Mouse (Mus musculus): ENCODE data around the gene Otoa.

The Otoa gene

DNA sequence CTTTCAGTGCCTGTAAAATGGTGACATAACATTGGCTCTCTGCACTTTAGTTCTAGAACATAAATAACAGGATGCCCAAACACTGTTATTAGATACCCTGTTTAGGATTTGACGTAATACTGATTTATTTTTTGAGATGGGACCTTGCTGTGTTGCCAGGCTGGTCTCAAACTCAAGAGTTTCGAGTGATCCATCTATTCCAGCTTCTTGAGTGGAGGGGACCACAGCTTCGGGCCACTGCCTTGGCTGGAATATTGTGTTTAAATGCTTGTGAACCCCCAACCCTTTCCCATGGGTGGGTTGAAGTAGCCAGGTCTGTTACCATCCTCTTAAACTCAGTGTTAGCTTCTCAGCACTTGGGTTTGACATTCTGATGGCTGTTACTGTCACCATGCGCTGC lies at the start of gene Otoa:
Otoa (plus strand) TSS at position 301 of the 400 bp plus-strand sequence.
- DNase-seq (ENCODE audit: low read depth, low spot score): no peak

DNA sequence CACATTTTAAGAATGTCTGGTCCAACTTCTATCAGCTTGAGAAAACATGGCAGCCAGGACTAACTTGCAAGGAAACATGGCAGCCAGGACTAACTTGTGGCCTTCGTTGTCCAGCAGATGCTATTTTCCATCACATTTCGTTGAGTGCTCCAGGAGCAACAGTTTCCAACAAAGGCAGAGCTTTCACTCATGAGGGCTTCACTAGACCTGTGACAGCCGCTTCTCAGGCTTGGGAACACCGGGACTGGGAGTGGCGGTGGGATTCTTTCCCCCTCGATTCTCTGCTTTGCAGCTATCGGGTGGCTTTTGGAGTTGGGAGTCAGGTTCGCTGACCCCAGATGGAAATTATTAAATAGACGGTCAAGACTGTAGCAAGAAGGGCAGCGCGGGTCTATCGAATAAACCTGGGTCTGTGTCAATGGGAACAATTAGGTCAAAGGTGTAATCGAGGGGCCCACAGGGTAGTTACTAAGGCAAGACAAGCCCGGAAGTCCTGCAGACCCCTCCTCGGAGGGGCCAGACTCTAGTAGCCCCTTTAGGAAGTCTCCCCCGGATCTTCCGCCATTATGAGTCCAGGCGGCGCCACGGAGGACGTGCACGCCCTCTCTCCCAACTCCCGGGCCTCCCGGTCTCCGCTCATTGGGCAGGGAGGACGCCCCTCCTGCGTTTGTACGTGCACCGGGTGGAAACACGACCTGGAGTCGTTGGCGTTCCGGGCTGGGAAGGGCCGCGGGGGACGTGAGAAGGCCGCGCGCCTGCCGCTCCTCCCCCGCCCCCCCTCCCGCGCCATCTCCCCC lies 47.4 kb upstream of the Otoa start, which contains the start of gene Mettl9:
Mettl9 (plus strand) TSS at position 590 of the 797 bp plus-strand sequence.
- peak; percentile 96 for DNase-seq (ENCODE audit: low read depth, low spot score)

DNA sequence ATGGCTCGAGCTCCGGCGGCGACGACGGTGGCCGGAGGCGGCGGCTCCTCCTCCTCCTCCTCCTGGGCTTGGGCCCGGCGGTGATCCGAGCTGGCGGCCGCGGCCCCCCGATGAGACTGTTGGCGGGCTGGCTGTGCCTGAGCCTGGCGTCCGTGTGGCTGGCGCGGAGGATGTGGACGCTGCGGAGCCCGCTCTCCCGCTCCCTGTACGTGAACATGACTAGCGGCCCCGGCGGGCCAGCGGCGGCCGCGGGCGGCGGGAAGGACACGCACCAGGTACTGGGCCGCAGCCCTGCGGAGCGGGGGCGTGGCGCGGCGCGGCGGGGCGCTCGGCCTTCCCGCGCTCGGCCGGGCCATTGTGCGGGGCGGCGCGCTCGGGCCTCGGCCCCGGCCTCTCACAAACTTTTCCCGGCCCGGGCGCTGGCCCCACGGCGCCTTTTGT lies 46.7 kb upstream of the Otoa start:
- DNase-seq (ENCODE audit: low read depth, low spot score): no peak

DNA sequence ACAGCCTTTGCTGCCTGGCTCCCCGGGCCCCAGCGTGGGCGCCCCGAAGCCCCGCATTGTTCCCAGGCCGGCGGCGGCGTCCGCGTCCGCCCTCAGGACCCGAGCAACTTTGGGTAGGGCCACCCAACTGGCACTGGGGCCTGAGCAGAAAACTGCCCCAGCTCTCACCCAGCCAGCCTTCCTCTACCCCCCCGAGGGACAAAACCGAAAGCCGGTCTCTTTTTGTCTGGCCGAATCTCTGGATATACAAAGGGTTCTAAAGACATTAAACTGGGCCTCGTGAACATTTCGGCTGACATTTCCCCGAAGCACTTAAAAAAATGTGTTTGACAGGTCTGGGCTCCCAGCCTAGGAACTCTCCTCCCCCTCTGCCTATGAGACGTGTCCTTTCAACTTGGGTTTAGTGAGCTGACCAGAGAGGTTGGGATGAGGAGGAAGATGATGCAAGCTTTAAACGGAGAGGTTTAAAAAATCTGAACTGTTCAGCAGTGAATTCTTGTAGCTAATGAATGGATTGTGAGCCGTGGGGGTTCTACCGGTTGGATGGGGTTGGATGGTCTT lies 46.2 kb upstream of the Otoa start:
- DNase-seq (ENCODE audit: low read depth, low spot score): no peak

DNA sequence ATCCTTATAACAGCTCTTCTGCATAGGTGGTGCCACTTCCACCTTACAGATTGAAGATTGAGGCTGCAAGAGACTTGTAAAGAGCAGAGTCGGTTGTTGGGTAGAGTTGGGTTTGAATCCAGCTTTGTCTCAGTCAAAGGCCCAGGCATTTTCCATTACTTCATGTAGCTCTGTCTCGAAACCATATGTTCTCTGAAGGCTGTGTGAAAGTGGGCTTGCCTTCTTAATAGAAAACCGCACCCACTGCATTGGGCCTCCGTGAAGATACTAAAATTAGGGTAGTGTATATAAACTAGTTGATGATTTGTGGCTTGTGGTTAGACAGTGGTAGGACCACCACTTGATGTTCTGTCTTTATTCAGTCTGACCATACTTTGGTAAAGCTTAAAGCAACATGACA lies 40.9 kb upstream of the Otoa start:
- DNase-seq (ENCODE audit: low read depth, low spot score): no peak

DNA sequence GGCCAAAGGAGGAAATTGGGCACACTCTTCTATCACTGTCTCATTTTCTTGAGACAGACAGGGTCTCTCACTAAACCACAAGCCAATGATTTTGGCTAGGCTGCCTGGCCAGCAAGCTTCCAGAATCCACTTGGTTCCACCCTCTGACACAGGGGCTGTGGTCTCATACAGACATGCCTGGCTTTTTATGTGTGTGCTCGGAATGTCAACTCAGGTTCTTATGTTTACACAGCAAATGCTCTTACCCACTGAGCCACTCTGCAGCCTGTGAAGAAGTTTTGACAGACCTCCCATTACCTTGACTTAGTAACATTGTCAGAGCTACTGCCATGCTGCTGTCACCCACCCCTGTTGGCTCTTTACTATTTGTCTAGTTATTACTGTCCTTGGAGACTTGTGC lies 39.5 kb upstream of the Otoa start:
- DNase-seq (ENCODE audit: low read depth, low spot score): no peak

DNA sequence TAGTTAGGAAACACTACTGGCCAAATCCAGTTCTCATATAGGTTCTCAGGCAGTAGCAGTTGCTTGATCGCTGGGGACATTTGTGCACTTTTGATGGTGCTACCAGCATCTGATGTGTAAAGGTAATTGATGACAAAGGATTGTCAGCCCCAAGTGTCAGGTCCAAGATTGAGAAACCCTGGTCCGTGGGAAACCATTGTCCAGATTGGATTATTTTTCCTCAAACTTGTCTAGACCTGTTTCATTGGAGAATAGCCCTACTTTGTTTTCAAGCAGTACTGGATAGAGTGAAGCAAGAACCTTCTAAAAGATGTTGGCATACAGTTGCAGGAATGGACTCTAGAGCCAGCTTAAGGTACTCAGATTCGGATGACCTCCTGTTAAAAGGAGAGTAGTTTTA lies 38.4 kb upstream of the Otoa start:
- DNase-seq (ENCODE audit: low read depth, low spot score): no peak

DNA sequence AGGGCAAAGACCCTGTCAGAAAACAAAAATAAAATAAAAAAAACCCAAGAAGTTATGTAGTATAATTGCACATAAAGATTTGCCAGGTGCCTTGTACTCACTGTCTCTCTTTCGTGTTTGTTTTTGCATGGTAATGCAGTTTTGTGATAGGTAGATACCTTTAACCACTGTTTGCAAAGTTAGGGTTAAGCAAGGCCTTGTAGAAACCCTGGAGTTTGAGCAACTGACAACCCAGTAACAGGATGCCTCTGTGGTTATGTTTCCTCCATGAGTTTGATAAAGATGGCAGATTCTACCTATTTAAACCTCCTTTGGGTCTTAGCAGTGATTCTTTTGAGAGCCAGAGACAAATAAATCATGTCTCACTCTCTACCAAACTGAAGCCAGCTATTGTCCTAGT lies 37.9 kb upstream of the Otoa start:
- DNase-seq (ENCODE audit: low read depth, low spot score): no peak

DNA sequence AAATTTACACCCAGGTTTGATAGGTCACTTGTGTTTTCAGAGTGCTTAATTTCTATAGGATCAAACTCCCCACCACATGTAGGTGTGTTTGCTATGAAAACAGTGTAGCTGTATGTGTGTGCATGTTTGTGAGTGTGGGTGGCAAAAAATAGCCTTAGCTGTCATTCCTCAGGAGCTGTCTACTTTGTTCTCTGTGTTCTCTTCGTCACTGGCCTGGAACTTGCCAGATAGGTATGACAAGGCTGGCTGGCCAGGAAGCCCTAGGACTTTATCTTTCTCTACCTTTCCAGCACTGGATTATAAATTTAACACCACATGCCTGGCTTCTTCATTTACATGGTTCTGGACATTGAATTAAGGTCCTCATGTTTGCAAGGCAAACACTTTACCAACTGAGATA lies 37.2 kb upstream of the Otoa start:
- DNase-seq (ENCODE audit: low read depth, low spot score): no peak

DNA sequence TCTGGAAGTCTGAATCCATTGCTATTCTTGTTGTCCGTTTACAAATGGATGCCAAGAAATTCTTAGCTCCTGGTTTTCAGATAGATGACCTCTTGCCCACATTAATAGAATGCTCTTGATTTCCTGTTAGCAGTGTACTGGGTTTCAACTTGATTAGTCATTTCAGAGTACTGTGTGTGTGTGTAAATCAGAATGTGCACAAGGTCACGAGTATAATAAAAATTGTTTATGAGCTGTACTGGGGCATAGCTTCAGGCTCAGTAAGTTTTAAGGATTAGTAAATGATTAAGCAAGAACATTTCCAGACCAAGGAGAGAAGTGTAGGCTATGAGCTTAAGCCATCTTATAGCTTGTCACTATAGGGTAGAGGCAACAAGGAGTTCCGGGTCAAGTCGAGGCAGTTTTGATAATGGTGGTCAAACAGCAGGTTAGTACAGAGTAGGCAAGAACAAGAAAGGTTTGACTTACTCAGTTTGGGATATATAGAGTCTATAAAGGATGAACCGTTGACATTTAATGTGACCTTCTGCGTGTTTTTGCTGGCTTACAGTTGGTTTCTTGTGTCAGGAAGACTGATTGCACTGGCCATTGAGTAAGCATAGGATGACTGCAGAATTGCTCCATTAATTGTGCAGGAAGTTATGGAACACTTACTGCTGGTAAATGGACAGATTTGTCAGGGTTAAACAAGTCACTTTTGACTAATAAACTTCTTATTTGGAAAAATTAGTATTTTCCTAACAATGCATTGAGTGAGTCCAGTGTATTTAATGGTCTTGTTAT lies 35.6 kb upstream of the Otoa start:
- no peak for DNase-seq (ENCODE audit: low read depth, low spot score)

DNA sequence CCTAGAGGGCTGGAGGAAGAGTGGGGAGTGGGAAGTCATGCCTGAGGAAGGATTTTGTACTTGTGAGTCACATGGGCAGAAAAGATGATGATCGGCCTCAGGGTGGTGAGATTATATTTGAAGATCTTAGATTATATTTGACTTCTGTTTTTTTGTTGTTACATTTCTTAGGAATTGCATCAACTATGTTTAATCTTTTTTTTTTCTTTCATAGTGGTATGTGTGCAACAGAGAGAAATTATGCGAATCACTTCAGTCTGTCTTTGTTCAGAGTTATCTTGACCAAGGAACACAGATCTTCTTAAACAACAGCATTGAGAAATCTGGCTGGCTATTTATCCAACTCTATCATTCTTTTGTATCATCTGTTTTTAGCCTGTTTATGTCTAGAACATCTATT lies 33.8 kb upstream of the Otoa start:
- DNase-seq (ENCODE audit: low read depth, low spot score): no peak

DNA sequence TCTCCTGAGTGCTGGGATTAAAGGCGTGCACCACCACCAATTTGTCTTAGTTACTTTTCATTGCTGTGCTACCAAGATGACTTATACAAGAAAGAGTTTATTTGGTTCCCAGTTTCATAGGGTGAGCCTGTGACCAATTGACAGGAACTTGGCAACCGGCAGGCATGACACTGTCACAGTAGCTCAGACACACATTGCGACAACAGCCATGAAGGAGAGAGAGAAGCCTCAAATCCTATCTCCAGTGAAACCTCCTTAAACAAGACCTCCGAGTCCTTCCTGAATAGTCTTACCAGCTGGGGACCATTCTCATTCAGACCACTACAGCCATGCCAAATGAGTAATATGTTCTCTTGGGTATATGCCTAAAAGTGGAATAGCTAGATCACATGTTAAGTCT lies 28.4 kb upstream of the Otoa start:
- no peak for DNase-seq (ENCODE audit: low read depth, low spot score)

DNA sequence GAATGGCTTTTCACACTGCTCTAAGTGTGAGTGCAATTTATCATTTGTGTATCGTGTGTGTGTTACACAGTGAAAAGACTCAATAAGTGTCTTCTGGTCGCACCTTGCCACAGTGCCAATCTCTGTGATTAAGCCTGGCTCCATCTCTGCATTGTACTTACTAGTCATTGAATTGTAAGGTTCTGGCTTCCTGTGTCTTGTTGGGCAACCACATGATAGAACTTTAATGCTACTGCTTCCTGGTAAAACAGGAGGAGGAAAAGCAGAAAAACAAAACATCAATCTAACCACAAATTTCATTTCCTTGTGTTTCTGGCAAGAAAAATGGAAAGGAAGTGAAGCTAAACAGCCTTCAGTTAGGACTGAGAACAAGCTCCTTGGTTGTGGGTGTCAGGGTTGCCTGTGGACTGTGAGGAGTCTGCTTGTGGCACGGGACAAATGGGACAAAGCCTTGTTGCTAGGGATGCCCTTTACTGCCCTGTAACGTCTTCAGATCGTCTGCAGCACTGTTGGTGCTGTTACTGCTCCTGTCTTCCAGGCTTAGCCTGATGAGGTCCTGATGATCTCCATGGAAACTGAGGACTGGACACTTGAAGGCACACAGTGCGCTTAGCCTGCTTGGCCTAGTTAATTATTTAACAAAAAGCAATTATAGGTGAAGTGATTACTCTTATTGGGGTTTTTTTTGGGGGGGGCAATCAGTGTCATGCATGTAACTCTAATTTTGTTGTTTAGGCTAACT lies 21.8 kb upstream of the Otoa start:
- DNase-seq (ENCODE audit: low read depth, low spot score): no peak

DNA sequence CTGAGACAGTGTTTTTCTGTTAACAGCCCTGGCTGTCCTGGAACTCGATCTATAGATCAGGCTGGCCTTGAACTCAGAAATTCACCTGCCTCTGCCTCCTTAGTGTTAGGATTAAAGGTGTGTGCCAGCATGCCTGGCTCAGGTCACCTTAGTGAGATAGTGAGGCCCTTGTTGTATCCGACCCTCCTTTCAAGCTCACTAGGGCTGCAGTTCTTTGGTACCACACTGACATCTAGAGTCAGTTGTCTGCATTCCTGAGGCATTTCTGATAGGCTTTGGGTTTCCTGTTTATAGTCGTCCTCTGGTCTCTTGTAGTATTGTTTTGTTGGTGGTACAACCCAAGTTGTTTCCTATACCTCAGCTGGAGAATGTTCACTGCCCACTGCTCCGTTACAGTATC lies 17.1 kb upstream of the Otoa start:
- DNase-seq (ENCODE audit: low read depth, low spot score): peak; percentile 39

DNA sequence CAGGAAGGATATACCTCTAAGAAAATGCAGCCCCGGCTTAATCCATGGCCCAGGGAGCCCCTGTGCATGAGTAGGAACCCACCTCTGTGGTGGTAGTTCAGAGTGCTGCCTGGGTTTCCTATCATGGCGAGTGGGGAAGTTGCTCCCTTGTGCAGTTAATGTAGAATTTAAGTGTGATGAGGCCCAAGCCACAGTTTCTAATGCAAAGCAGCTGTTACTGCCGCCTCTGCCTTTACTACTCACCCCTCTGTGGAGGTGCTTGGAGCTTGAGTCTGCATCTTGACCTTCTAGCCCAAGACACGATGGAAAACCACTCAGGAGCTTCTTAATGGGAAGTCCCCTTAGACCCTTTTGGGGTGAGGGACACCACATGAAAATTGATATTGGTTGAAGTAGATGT lies 10.2 kb upstream of the Otoa start:
- no peak for DNase-seq (ENCODE audit: low read depth, low spot score)

DNA sequence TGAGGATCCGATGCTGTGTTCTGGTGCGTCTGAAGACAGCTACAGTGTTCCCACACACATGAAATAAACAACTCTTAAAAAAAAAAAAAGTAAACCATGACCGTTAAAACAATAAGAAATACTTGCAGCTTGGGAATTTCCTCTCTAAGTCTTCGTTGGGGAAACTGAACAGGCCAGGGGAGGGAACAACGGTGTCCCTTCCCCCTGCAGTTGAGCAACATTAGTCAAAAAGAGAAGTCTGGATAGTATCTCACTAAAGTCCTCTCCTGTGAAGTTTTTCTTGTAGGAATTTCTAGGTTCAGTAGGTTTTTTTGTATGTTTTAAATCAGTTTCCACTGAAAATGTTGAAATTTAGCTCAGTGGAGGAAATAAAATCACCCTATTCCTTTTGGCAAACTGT lies 8.9 kb upstream of the Otoa start:
- DNase-seq (ENCODE audit: low read depth, low spot score): no peak

DNA sequence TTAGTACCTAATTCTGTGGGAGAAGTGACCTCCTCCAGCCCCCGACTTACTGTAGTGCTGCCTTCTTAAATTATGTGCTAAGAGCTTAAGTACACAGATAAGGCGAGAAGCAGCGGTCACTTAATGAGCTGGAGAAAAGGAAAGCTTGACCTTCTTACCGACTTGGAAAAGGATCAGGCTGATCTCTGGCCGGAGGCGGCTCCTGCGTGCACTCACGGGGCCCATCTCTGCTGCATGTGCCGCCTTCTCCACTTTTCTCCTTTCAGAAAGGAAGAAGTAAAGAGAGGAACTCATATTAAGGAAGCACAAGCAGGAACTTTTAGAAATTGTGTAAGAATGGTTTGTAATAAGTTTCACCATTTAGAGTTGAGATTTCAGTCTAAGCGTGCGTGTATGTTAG lies 7.2 kb upstream of the Otoa start, which contains the start of gene Igsf6:
Igsf6 (minus strand) TSS at position 292 of the 400 bp plus-strand sequence.
- DNase-seq (ENCODE audit: low read depth, low spot score): no peak

DNA sequence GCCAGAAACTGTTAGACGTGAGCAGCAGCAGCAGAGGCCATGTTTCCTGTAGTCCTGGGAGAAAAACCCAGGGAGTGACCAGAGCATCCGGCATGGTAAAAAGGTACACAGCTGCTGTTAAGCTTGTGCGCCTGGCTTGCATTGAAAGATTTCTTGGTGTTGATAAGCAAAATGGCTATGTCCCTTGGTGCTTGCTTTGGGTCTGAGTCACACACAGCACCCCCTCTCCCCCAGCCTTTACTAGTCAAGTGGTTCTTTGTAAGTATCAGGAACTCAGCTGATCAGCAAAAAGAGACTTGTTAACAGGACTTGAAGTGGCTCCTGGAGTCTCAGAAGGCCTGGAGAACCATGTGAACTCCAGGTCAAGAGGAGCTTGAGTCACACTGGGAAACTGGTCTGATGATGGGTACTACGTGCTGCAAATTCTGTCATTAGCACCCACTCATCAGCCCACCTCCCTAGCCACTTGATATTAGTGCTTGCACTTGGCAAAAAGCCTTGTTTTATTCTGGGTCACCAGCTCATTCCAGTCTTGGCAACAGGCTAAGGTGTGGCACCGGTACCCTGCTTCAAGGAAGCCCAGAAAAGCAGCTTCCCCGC lies 6.5 kb upstream of the Otoa start:
- no peak for DNase-seq (ENCODE audit: low read depth, low spot score)

DNA sequence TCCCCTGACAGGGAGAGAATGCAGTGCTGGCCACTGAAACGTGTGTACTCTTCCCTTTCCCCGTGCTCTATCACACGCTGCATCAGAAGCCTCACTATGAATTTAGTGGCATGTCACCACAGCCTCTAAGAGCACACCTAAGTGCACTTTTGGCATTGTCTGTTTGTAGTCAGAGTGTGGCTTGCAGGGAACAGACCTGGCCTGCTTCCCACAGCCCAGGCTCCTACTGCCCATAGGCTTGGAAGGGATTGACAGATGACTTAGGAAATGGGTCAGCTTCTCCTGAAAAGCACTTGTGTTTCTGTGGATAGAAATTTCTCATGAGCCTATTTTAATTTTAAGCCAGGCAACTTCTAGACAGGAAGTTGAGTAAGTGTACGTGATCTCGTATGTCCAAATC lies 6.0 kb upstream of the Otoa start:
- DNase-seq (ENCODE audit: low read depth, low spot score): no peak

DNA sequence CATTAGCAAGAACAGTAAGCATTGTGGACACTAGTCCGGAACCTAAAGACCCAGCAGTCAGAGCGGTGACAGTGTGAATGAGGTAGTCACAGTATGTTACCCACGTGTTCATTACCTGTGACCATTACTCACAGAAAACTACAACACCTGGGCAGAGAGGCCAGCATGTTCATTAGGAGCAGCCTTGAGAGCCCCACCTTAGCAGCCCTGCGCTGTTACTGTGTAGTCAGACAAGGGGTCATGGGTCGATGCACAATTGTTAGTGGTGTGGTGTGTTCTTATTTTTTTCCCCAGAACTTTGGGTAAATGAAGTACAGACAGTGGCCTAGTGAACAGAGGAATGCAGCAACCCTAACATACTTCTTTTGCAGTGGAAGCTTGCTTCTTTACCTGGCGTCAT lies 4.1 kb upstream of the Otoa start:
- DNase-seq (ENCODE audit: low read depth, low spot score): no peak

DNA sequence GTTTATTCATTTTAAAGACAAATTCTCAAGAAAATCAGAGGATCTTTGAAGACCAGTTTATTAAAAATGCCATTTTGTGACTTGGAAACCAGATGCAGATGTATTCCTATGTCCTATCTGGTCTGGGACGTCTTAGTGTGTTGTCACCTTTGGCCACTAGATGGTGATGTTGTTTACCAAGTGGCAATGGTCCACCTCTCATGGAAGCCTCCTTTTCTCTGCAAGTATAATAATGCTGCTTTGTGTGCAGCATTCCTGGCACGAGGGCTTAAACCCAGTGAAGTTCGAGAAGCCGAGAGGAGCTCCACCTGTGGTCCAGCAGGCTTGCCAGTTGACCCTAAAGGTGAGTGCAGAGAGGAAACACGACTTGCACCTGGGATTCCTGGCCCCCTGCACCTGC lies 3.6 kb upstream of the Otoa start:
- DNase-seq (ENCODE audit: low read depth, low spot score): peak; percentile 64

DNA sequence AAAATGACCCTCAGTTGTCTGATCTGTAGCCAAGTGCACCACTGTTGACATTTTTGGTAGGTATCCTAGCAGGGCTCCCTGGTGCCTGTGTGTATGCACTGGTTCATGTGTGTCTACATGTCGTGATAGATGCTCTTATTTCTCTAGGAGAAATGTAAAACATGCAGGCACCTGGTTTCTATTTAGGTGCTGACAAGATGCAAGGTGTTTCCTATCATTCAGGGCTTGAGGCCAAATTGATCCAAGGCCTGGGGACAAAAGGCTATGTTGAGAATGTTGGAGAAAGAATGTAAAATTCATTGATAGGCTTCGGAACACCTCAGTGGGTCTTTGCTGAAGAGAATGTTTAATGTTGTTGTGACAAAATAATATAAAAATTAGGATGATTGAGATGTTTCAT lies 366 bp downstream of the Otoa start:
- DNase-seq (ENCODE audit: low read depth, low spot score): no peak

Data from retina, postnatal 7 days (tissue).